Mouse (Mus musculus): ENCODE measurements around the gene Usp36.

Gene Usp36

GRCm38 (mm10) chr11:118222917-118223316 lies 67.1 kb downstream of the Usp36 start:
- no peak for DNase-seq (ENCODE audit: low spot score in 2 of 2)

- DNase-seq (ENCODE audit: low spot score in 2 of 2): no peak
These were observed 67.6 kb downstream of the Usp36 start for GRCm38 (mm10) chr11:118222351-118222885.

GRCm38 (mm10) chr11:118220561-118221262 lies 69.3 kb downstream of the Usp36 start:
- no peak for DNase-seq (ENCODE audit: low spot score in 2 of 2)

- DNase-seq (ENCODE audit: low spot score in 2 of 2): no peak
These were observed 71.0 kb downstream of the Usp36 start for GRCm38 (mm10) chr11:118219066-118219465.

- DNase-seq (ENCODE audit: low spot score in 2 of 2): no peak
These were observed 73.6 kb downstream of the Usp36 start for GRCm38 (mm10) chr11:118216468-118216867.

GRCm38 (mm10) chr11:118215928-118216458 lies 74.1 kb downstream of the Usp36 start:
- DNase-seq (ENCODE audit: low spot score in 2 of 2): no peak

GRCm38 (mm10) chr11:118212636-118213112 lies 77.4 kb downstream of the Usp36 start:
- DNase-seq (ENCODE audit: low spot score in 2 of 2): no peak

- DNase-seq (ENCODE audit: low spot score in 2 of 2): no peak
These were observed 78.1 kb downstream of the Usp36 start for GRCm38 (mm10) chr11:118211749-118212635.

GRCm38 (mm10) chr11:118210962-118211361 lies 79.1 kb downstream of the Usp36 start:
- no peak for DNase-seq (ENCODE audit: low spot score in 2 of 2)

GRCm38 (mm10) chr11:118210116-118210515 lies 79.9 kb downstream of the Usp36 start:
- no peak for DNase-seq (ENCODE audit: low spot score in 2 of 2)
